Mouse (Mus musculus): ENCODE measurements at regions not wholly inside any gene's neighbourhood (a gene's known extent, or its start where the extent isn't known, plus 50 kb on each side); places are given as distances from the start of the nearest gene placed in this dataset.

DNA sequence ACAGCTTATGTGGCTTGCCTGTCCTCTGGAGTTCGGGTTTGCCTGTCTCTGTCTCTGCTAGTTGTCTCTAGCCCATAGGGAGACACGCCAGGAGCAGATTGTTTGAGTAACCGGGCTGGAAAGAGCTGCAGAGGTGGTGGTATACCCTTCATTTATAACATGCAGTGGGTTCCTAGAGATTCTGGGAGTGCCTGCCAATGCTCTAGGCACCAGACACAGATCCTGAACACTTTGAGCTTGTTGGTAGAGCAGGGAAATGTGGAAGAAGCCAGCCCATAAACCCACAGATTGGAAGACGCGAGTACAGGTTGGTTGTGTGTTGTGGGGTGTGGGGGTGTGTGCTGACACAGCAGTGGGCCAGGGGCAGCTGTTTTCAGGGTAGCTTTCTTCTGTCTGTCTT, 255.9 kb downstream of the Diras2 start:
- no peak for TF ChIP-seq POLR2A (IDR thresholded peaks at IDR 0.05; ENCODE audit: borderline replicate concordance, insufficient read depth, low read length)
- TF ChIP-seq CTCF (IDR thresholded peaks at IDR 0.05; ENCODE audit: borderline replicate concordance, insufficient read depth, low read depth, low read length) = no peak
